Mouse (Mus musculus) forebrain, postnatal 0 days (tissue): ENCODE results near the gene Pxn. TPM values are rescaled to one million over a fixed set of nuclear protein-coding genes. Genes with fewer than 3 reads are reported as not detected.
"Not testable (repeated sequence)": the region's sequence is repeated elsewhere in the genome, so short reads cannot be mapped to it uniquely, and the experiment has no call there.

Experiments
- ATAC-seq: fragments of 200-750 bp; cut with Nextera tagmentation; 2 replicates; pipeline ENCODE4 v1.8.0; 2017; ENCODE audit warnings: mild to moderate bottlenecking, moderate library complexity
- DNase-seq: peaks from one replicate; pipeline ENCODE4 v3.0.0-alpha.2; 2015
- H3K27ac ChIP-seq: fragments of 300-500 bp; sonication (generic); 2 replicates; pipeline ENCODE4 v1.5.1; 2014; ENCODE audit warnings: low read depth, mild to moderate bottlenecking, antibody characterized with exemption, low read length, moderate library complexity, mixed read lengths
- H3K27me3 ChIP-seq: fragments of 300-500 bp; sonication (generic); 2 replicates; pipeline ENCODE4 v1.6.1; 2014; ENCODE audit warnings: mild to moderate bottlenecking, low read length, mixed read lengths; ENCODE audit not compliant: insufficient read depth
- H3K36me3 ChIP-seq: fragments of 300-500 bp; sonication (generic); 2 replicates; pipeline ENCODE4 v1.6.1; 2014; ENCODE audit warnings: mild to moderate bottlenecking, moderate library complexity; ENCODE audit not compliant: insufficient read depth
- H3K4me1 ChIP-seq: fragments of 300-500 bp; sonication (generic); 2 replicates; pipeline ENCODE4 v1.6.1; 2014; ENCODE audit warnings: antibody characterized with exemption; ENCODE audit not compliant: insufficient read depth
- H3K4me2 ChIP-seq: fragments of 300-500 bp; sonication (generic); 2 replicates; pipeline ENCODE4 v1.6.1; 2014; ENCODE audit warnings: low read depth, mild to moderate bottlenecking, moderate library complexity
- H3K4me3 ChIP-seq: fragments of 300-500 bp; sonication (generic); 2 replicates; pipeline ENCODE4 v1.5.1; 2014; ENCODE audit warnings: low read depth, low read length, mixed read lengths
- H3K9ac ChIP-seq: fragments of 300-500 bp; sonication (generic); 2 replicates; pipeline ENCODE4 v1.6.1; 2014; ENCODE audit warnings: mild to moderate bottlenecking
- H3K9me3 ChIP-seq: fragments of 300-500 bp; sonication (generic); 2 replicates; pipeline ENCODE4 v1.6.1; 2016; ENCODE audit warnings: low read length
- CTCF ChIP-seq: sonication (generic); IDR thresholded peaks from 2 replicates; pipeline ENCODE4 v1.5.1; 2016; ENCODE audit warnings: antibody characterized with exemption, control low read depth, low read depth
- WGBS: fragments of 180-500 bp; shearing (Covaris S2); extraction: QIAGEN DNeasy Blood & Tissue Kit; methylation state at CpG from one replicate; pipeline ENCODE4 v1.1.7; 2014; 5-methylcytosine and 5-hydroxymethylcytosine counted together
- polyA plus RNA-seq: library from polyadenylated mRNA; unstranded; fragments of >200 nt; fragmentation: Nextera tagmentation; extraction: Ambion mirVana; gene quantifications from 2 replicates; pipeline ENCODE4 v1.2.1, GENCODE M21; 2015
- total RNA-seq: library from RNA; depleted of rRNA; stranded (reverse); fragments of >200 nt; gene quantifications from 2 replicates; pipeline ENCODE4 v1.2.3, GENCODE M21; 2014

Pxn gene
- total and polyA plus RNA-seq, 2 experiments from 2014 or later = 14.8 to 29.8 TPM

GRCm38 (mm10) chr5:115514896-115515587, 8.6 kb downstream of the Pxn start:
- 45% methylated on average over 20 of the region's 20 CpGs for WGBS
- Histone ChIP-seq H3K4me3 (no peak overlapping the region), H3K27me3 (no peaks in the 10 kb centered on the region), H3K27ac (peak overlapping the region; percentile 54; the same call in 1 of the 2 replicates), H3K4me2 (no peak overlapping the region), H3K9ac (no peak overlapping the region), H3K9me3 (no peaks in the 10 kb centered on the region), H3K36me3 (no peaks in the 10 kb centered on the region), H3K4me1 (peaks cover 3% of the 10 kb centered on the region; the same call in 1 of the 2 replicates)
- ATAC-seq (no peak), DNase-seq (no peak)
- TF ChIP-seq CTCF = no peak

- ATAC-seq (no peak), DNase-seq (no peak)
- H3K4me2 ChIP-seq = no peak overlapping the region
- no peak overlapping the region for H3K4me3 ChIP-seq
- H3K4me1 ChIP-seq = no peaks in the 10 kb centered on the region
- WGBS = 82% methylated on average over 32 of the region's 32 CpGs
- no peaks in the 10 kb centered on the region for H3K36me3 ChIP-seq
- TF ChIP-seq CTCF = no peak
- H3K27me3 ChIP-seq = no peaks in the 10 kb centered on the region
- no peak overlapping the region for H3K27ac ChIP-seq
- H3K9me3 ChIP-seq = no peaks in the 10 kb centered on the region
- no peak overlapping the region for H3K9ac ChIP-seq
Observed at GRCm38 (mm10) chr5:115516081-115516907, 9.8 kb downstream of the Pxn start.

- H3K27ac ChIP-seq = no peak overlapping the region
- ATAC-seq (no peak), DNase-seq (no peak)
- no peak overlapping the region for H3K4me3 ChIP-seq
- H3K36me3 ChIP-seq = no peaks in the 10 kb centered on the region
- WGBS = 93% methylated on average over 7 of the region's 7 CpGs
- no peak for TF ChIP-seq CTCF
- no peaks in the 10 kb centered on the region for H3K9me3 ChIP-seq
- H3K27me3 ChIP-seq = no peaks in the 10 kb centered on the region
- no peak overlapping the region for H3K4me2 ChIP-seq
- no peaks in the 10 kb centered on the region for H3K4me1 ChIP-seq
- H3K9ac ChIP-seq = no peak overlapping the region
Observed at GRCm38 (mm10) chr5:115516908-115517307, 10.4 kb downstream of the Pxn start.

GRCm38 (mm10) chr5:115517501-115517900, 11.0 kb downstream of the Pxn start:
- Histone ChIP-seq H3K9ac (no peak overlapping the region), H3K4me2 (no peak overlapping the region), H3K27ac (no peak overlapping the region), H3K9me3 (no peaks in the 10 kb centered on the region), H3K4me3 (no peak overlapping the region), H3K36me3 (no peaks in the 10 kb centered on the region), H3K27me3 (no peaks in the 10 kb centered on the region), H3K4me1 (no peaks in the 10 kb centered on the region)
- DNase-seq (no peak), ATAC-seq (no peak)
- WGBS = 96% methylated on average over 9 of the region's 9 CpGs
- TF ChIP-seq CTCF = no peak

- H3K27ac ChIP-seq, H3K9me3 ChIP-seq, H3K4me3 ChIP-seq, H3K4me2 ChIP-seq, H3K9ac ChIP-seq, ATAC-seq, H3K27me3 ChIP-seq, H3K36me3 ChIP-seq, DNase-seq, H3K4me1 ChIP-seq: not testable (repeated sequence)
- 93% methylated on average over 6 of the region's 8 CpGs for WGBS
Observed at GRCm38 (mm10) chr5:115518214-115518613, 11.7 kb downstream of the Pxn start.

GRCm38 (mm10) chr5:115520325-115520869, 13.9 kb downstream of the Pxn start:
- Histone ChIP-seq H3K4me1 (no peaks in the 10 kb centered on the region), H3K4me3 (no peak overlapping the region), H3K27ac (no peak overlapping the region), H3K4me2 (no peak overlapping the region), H3K9me3 (no peaks in the 10 kb centered on the region), H3K27me3 (no peaks in the 10 kb centered on the region), H3K9ac (no peak overlapping the region), H3K36me3 (no peaks in the 10 kb centered on the region)
- 85% methylated on average over 21 of the region's 21 CpGs for WGBS
- ATAC-seq (no peak), DNase-seq (no peak)
- TF ChIP-seq CTCF = no peak
